Mouse (Mus musculus) lung, embryonic 14.5 days (tissue): Measurements from ENCODE around the gene Sema3e. TPM values are rescaled to one million over a fixed set of nuclear protein-coding genes. Genes with fewer than 3 reads are reported as not detected.

Source experiments
- ATAC-seq: fragments of 200-750 bp; cut with Nextera tagmentation; 2 replicates; pipeline ENCODE4 v1.8.0; 2017; ENCODE audit warnings: mild to moderate bottlenecking, moderate TSS enrichment, moderate library complexity; ENCODE audit not compliant: insufficient read depth
- DNase-seq: peaks from one replicate; pipeline ENCODE4 v3.0.0-alpha.2; 2015
- H3K27ac ChIP-seq: fragments of 300-500 bp; sonication (generic); 2 replicates; pipeline ENCODE4 v1.5.1; 2014; ENCODE audit warnings: low read depth, mild to moderate bottlenecking, moderate library complexity
- H3K27me3 ChIP-seq: fragments of 300-500 bp; sonication (generic); 2 replicates; pipeline ENCODE4 v1.6.1; 2014; ENCODE audit warnings: low read length, control low read depth; ENCODE audit not compliant: insufficient read depth
- H3K36me3 ChIP-seq: fragments of 300-500 bp; sonication (generic); 2 replicates; pipeline ENCODE4 v1.6.1; 2014; ENCODE audit warnings: control low read depth; ENCODE audit not compliant: insufficient read depth
- H3K4me1 ChIP-seq: fragments of 300-500 bp; sonication (generic); 2 replicates; pipeline ENCODE4 v1.6.1; 2014; ENCODE audit warnings: antibody characterized with exemption, control low read depth; ENCODE audit not compliant: insufficient read depth
- H3K4me2 ChIP-seq: fragments of 300-500 bp; sonication (generic); 2 replicates; pipeline ENCODE4 v1.6.1; 2014; ENCODE audit warnings: mild to moderate bottlenecking
- H3K4me3 ChIP-seq: fragments of 300-500 bp; sonication (generic); 2 replicates; pipeline ENCODE4 v1.5.1; 2014; ENCODE audit warnings: low read depth, low read length
- H3K9ac ChIP-seq: fragments of 300-500 bp; sonication (generic); 2 replicates; pipeline ENCODE4 v1.6.1; 2014
- H3K9me3 ChIP-seq: fragments of 300-500 bp; sonication (generic); 2 replicates; pipeline ENCODE4 v1.6.1; 2016; ENCODE audit warnings: low read depth, low read length, control low read depth
- CTCF ChIP-seq: IDR thresholded peaks from 2 replicates; pipeline ENCODE4 v1.5.1; 2016; ENCODE audit warnings: antibody characterized with exemption, low read depth
- WGBS: fragments of 180-500 bp; shearing (Covaris S2); extraction: QIAGEN DNeasy Blood & Tissue Kit; methylation state at CpG from one replicate; pipeline ENCODE4 v1.1.7; 2014; 5-methylcytosine and 5-hydroxymethylcytosine counted together
- polyA plus RNA-seq: library from polyadenylated mRNA; unstranded; fragments of >200 nt; fragmentation: Nextera tagmentation; extraction: Ambion mirVana; gene quantifications from 2 replicates; pipeline ENCODE4 v1.2.1, GENCODE M21; 2014

Sema3e gene
- 18.7 and 21.4 TPM in 2 replicates for polyA plus RNA-seq

GRCm38 (mm10) chr5:14025205-14026124 is at the start of gene Sema3e:
TSS of gene Sema3e (plus strand) at chr5:14025276.
- Histone ChIP-seq H3K4me2 (peak within 1 kb of the TSS; percentile 70), H3K27ac (peak within 1 kb of the TSS; percentile 42), H3K27me3 (no peaks in the 10 kb centered on the region), H3K4me3 (peak within 1 kb of the TSS; percentile 48), H3K4me1 (no peaks in the 10 kb centered on the region), H3K9me3 (peaks cover 8% of the 10 kb centered on the region; the same call in 1 of the 2 replicates), H3K36me3 (no peaks in the 10 kb centered on the region), H3K9ac (peak within 1 kb of the TSS; percentile 59)
- ATAC-seq (peak; percentile 85), DNase-seq (peak; percentile 63)
- no peak for TF ChIP-seq CTCF
- WGBS: under 1% methylated on average over 47 of the region's 47 CpGs

GRCm38 (mm10) chr5:13977576-13977975 is 47.5 kb upstream of the Sema3e start:
- ATAC-seq: no peak
- no peak for TF ChIP-seq CTCF
- DNase-seq: no peak
- H3K27ac ChIP-seq: no peak overlapping the region
- no peak overlapping the region for H3K9ac ChIP-seq
- H3K27me3 ChIP-seq: no peaks in the 10 kb centered on the region
- no peak overlapping the region for H3K4me3 ChIP-seq
- no peak overlapping the region for H3K4me2 ChIP-seq
- peaks cover 2% of the 10 kb centered on the region; the same call in 1 of the 2 replicates for H3K4me1 ChIP-seq
- no peaks in the 10 kb centered on the region for H3K36me3 ChIP-seq
- whole genome bisulfite sequencing: 48% methylated on average over 3 of the region's 3 CpGs
- no peaks in the 10 kb centered on the region for H3K9me3 ChIP-seq

GRCm38 (mm10) chr5:13979156-13979555 is 45.9 kb upstream of the Sema3e start:
- Histone ChIP-seq H3K36me3 (no peaks in the 10 kb centered on the region), H3K9ac (no peak overlapping the region), H3K27me3 (no peaks in the 10 kb centered on the region), H3K27ac (no peak overlapping the region), H3K4me1 (peaks cover 9% of the 10 kb centered on the region), H3K4me2 (no peak overlapping the region), H3K9me3 (no peaks in the 10 kb centered on the region), H3K4me3 (no peak overlapping the region)
- no peak for DNase-seq
- 73% methylated on average over 4 of the region's 4 CpGs for WGBS
- no peak for ATAC-seq
- no peak for TF ChIP-seq CTCF

- WGBS: 41% methylated on average over 7 of the region's 7 CpGs
- peak; percentile 85 for DNase-seq
- H3K4me3 ChIP-seq: no peak overlapping the region
- H3K27me3 ChIP-seq: no peaks in the 10 kb centered on the region
- no peak overlapping the region for H3K4me2 ChIP-seq
- no peaks in the 10 kb centered on the region for H3K9me3 ChIP-seq
- peaks cover 9% of the 10 kb centered on the region for H3K4me1 ChIP-seq
- H3K27ac ChIP-seq: 0 out of 2 replicates have a peak overlapping the region, but pooled peaks have one; percentile 28
- H3K9ac ChIP-seq: no peak overlapping the region
- H3K36me3 ChIP-seq: no peaks in the 10 kb centered on the region
- ATAC-seq: peak; percentile 80; the same call in 1 of the 2 replicates
- no peak for TF ChIP-seq CTCF
Measured at GRCm38 (mm10) chr5:13982417-13983054, 42.5 kb upstream of the Sema3e start.

- no peak overlapping the region for H3K4me2 ChIP-seq
- no peak overlapping the region for H3K27ac ChIP-seq
- no peaks in the 10 kb centered on the region for H3K9me3 ChIP-seq
- H3K4me1 ChIP-seq: peaks cover 9% of the 10 kb centered on the region
- H3K27me3 ChIP-seq: no peaks in the 10 kb centered on the region
- no peak overlapping the region for H3K4me3 ChIP-seq
- no peaks in the 10 kb centered on the region for H3K36me3 ChIP-seq
- no peak overlapping the region for H3K9ac ChIP-seq
- no peak for ATAC-seq
- TF ChIP-seq CTCF: no peak
- DNase-seq: no peak
- 62% methylated on average over 4 of the region's 4 CpGs for WGBS
Measured at GRCm38 (mm10) chr5:13983608-13984007, 41.5 kb upstream of the Sema3e start.

- Histone ChIP-seq H3K4me2 (no peak overlapping the region), H3K27ac (no peak overlapping the region), H3K36me3 (no peaks in the 10 kb centered on the region), H3K27me3 (no peaks in the 10 kb centered on the region), H3K4me3 (no peak overlapping the region), H3K9ac (no peak overlapping the region), H3K4me1 (peaks cover 9% of the 10 kb centered on the region), H3K9me3 (no peaks in the 10 kb centered on the region)
- DNase-seq: no peak
- ATAC-seq: no peak
- 80% methylated on average over 3 of the region's 3 CpGs for WGBS
- TF ChIP-seq CTCF: no peak
Measured at GRCm38 (mm10) chr5:13985669-13986068, 39.4 kb upstream of the Sema3e start.

GRCm38 (mm10) chr5:13987123-13987522 is 38.0 kb upstream of the Sema3e start:
- H3K36me3 ChIP-seq: no peaks in the 10 kb centered on the region
- no peak overlapping the region for H3K9ac ChIP-seq
- WGBS: 42% methylated on average over 1 of the region's 1 CpGs
- no peak for TF ChIP-seq CTCF
- H3K9me3 ChIP-seq: no peaks in the 10 kb centered on the region
- no peak for DNase-seq
- ATAC-seq: no peak
- peaks cover 9% of the 10 kb centered on the region for H3K4me1 ChIP-seq
- no peak overlapping the region for H3K4me2 ChIP-seq
- H3K27me3 ChIP-seq: no peaks in the 10 kb centered on the region
- 0 out of 2 replicates have a peak overlapping the region, but pooled peaks have one; percentile 30 for H3K27ac ChIP-seq
- H3K4me3 ChIP-seq: no peak overlapping the region
